Mouse (Mus musculus): ENCODE measurements around the gene Fxyd7. TPM values are rescaled to one million over a fixed set of nuclear protein-coding genes. Genes with fewer than 3 reads are reported as not detected.
A peak's percentile ranks its signal among the peaks of the same experiment; 100 is the strongest.

Fxyd7 gene
- polyA plus RNA-seq, 1 experiment from 2014 or later: 8.7 TPM

DNA sequence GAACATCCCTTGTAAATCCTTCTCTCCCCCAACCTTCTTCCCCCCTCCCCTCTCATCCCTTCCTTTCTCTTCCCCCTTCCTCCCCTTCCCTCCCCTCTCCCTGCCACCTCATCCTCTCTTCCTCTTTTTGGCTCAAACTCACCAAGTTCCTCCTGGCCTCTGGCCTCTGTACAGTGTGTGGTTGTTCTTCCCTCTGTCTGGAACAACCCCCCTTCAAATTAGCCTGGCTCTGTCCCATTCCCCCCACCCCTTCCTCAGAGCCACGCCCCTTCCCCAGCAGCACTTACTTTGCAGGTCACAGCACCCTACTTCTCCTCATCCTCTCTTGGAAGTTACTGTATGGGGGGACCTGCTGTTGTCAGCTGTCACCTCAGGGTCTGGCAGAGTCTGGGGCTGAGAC lies 43.1 kb downstream of the Fxyd7 start:
- Histone ChIP-seq H3K27me3 (ENCODE audit: control insufficient read depth, insufficient read depth, low read length) (no peaks in the 10 kb centered on the region), H3K9ac (replicated peaks; ENCODE audit: low read length) (no peak overlapping the region), H3K4me1 (ENCODE audit: control insufficient read depth, insufficient read depth, low read length) (no peaks in the 10 kb centered on the region), H3K4me2 (ENCODE audit: low read depth, low read length) (no peak overlapping the region), H3K4me3 (ENCODE audit: low read depth, low read length) (no peak overlapping the region), H3K9me3 (replicated peaks; ENCODE audit: control insufficient read depth, low read length) (no peaks in the 10 kb centered on the region), H3K36me3 (replicated peaks; ENCODE audit: control insufficient read depth, insufficient read depth, low read depth, low read length) (no peaks in the 10 kb centered on the region), H3K27ac (replicated peaks; ENCODE audit: low read depth, low read length) (no peak overlapping the region)
- ATAC-seq (replicated peaks; ENCODE audit: insufficient number of reproducible peaks, low FRiP score, low TSS enrichment, low read depth) (no peak), DNase-seq (ENCODE audit: low spot score) (no peak)
- WGBS: 56% methylated on average over 1 of the region's 1 CpGs

GRCm38 (mm10) chr7:31007775-31008174 lies 43.5 kb downstream of the Fxyd7 start:
- 93% methylated on average over 1 of the region's 1 CpGs for WGBS
- H3K4me3 ChIP-seq (ENCODE audit: low read depth, low read length): no peak overlapping the region

DNA sequence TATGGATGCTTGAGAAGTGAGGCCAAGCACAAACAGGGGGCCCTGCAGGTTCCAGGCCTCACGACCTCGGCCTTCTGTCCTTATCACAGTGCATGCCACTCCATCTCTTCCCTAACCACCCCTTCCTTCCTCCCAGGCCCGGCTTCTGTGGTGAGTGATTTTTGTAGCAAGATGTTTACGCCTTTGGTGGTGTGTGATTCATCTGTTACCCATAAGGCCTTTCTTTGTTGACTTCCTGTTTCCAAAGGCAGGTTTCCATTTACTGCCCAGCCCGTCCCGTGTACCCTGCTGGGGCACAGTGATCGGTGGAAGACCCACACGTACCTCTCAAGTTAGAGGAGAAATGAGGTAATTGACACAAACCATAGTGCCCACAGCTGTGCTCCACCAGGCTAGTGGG lies 48.6 kb downstream of the Fxyd7 start:
- Histone ChIP-seq H3K9ac (replicated peaks; ENCODE audit: low read length) (no peak overlapping the region), H3K9me3 (replicated peaks; ENCODE audit: control insufficient read depth, low read length) (no peaks in the 10 kb centered on the region), H3K4me3 (ENCODE audit: low read depth, low read length) (no peak overlapping the region), H3K27ac (replicated peaks; ENCODE audit: low read depth, low read length) (no peak overlapping the region), H3K4me2 (ENCODE audit: low read depth, low read length) (no peak overlapping the region), H3K27me3 (ENCODE audit: control insufficient read depth, insufficient read depth, low read length) (no peaks in the 10 kb centered on the region), H3K4me1 (ENCODE audit: control insufficient read depth, insufficient read depth, low read length) (no peaks in the 10 kb centered on the region; the same call in 1 of the 2 replicates), H3K36me3 (replicated peaks; ENCODE audit: control insufficient read depth, insufficient read depth, low read depth, low read length) (no peaks in the 10 kb centered on the region)
- DNase-seq (ENCODE audit: low spot score) (no peak), ATAC-seq (replicated peaks; ENCODE audit: insufficient number of reproducible peaks, low FRiP score, low TSS enrichment, low read depth) (no peak)
- WGBS: 71% methylated on average over 8 of the region's 8 CpGs

More at GRCm38 (mm10) chr7:31007775-31008174, 43.5 kb downstream of the Fxyd7 start:
- no peak overlapping the region for H3K27ac ChIP-seq (replicated peaks; ENCODE audit: low read depth, low read length)
- H3K27me3 ChIP-seq (ENCODE audit: control insufficient read depth, insufficient read depth, low read length): no peaks in the 10 kb centered on the region
- no peak overlapping the region for H3K9ac ChIP-seq (replicated peaks; ENCODE audit: low read length)
- H3K4me1 ChIP-seq (ENCODE audit: control insufficient read depth, insufficient read depth, low read length): no peaks in the 10 kb centered on the region
- no peaks in the 10 kb centered on the region for H3K9me3 ChIP-seq (replicated peaks; ENCODE audit: control insufficient read depth, low read length)
- no peak overlapping the region for H3K4me2 ChIP-seq (ENCODE audit: low read depth, low read length)
- ATAC-seq (replicated peaks; ENCODE audit: insufficient number of reproducible peaks, low FRiP score, low TSS enrichment, low read depth): no peak
- H3K36me3 ChIP-seq (replicated peaks; ENCODE audit: control insufficient read depth, insufficient read depth, low read depth, low read length): no peaks in the 10 kb centered on the region
- DNase-seq (ENCODE audit: low spot score): no peak

GRCm38 (mm10) chr7:31000505-31001020 lies 50.7 kb downstream of the Fxyd7 start:
- no peak overlapping the region for H3K9ac ChIP-seq (replicated peaks; ENCODE audit: low read length)
- H3K36me3 ChIP-seq (replicated peaks; ENCODE audit: control insufficient read depth, insufficient read depth, low read depth, low read length): no peaks in the 10 kb centered on the region
- no peak overlapping the region for H3K4me2 ChIP-seq (ENCODE audit: low read depth, low read length)
- no peaks in the 10 kb centered on the region for H3K27me3 ChIP-seq (ENCODE audit: control insufficient read depth, insufficient read depth, low read length)
- no peaks in the 10 kb centered on the region; the same call in 1 of the 2 replicates for H3K9me3 ChIP-seq (replicated peaks; ENCODE audit: control insufficient read depth, low read length)
- DNase-seq (ENCODE audit: low spot score): peak; percentile 41
- no peak overlapping the region for H3K27ac ChIP-seq (replicated peaks; ENCODE audit: low read depth, low read length)
- H3K4me3 ChIP-seq (ENCODE audit: low read depth, low read length): no peak overlapping the region
- no peaks in the 10 kb centered on the region; the same call in 1 of the 2 replicates for H3K4me1 ChIP-seq (ENCODE audit: control insufficient read depth, insufficient read depth, low read length)
- WGBS: 41% methylated on average over 7 of the region's 7 CpGs
- ATAC-seq (replicated peaks; ENCODE audit: insufficient number of reproducible peaks, low FRiP score, low TSS enrichment, low read depth): no peak

- H3K36me3 ChIP-seq (replicated peaks; ENCODE audit: control insufficient read depth, insufficient read depth, low read depth, low read length): no peaks in the 10 kb centered on the region
- WGBS: 91% methylated on average over 2 of the region's 2 CpGs
- DNase-seq (ENCODE audit: low spot score): no peak
- no peaks in the 10 kb centered on the region for H3K4me1 ChIP-seq (ENCODE audit: control insufficient read depth, insufficient read depth, low read length)
- no peak overlapping the region for H3K4me3 ChIP-seq (ENCODE audit: low read depth, low read length)
- no peak for ATAC-seq (replicated peaks; ENCODE audit: insufficient number of reproducible peaks, low FRiP score, low TSS enrichment, low read depth)
- H3K4me2 ChIP-seq (ENCODE audit: low read depth, low read length): no peak overlapping the region
- H3K9ac ChIP-seq (replicated peaks; ENCODE audit: low read length): no peak overlapping the region
- no peaks in the 10 kb centered on the region; the same call in 1 of the 2 replicates for H3K9me3 ChIP-seq (replicated peaks; ENCODE audit: control insufficient read depth, low read length)
- H3K27ac ChIP-seq (replicated peaks; ENCODE audit: low read depth, low read length): no peak overlapping the region
- no peaks in the 10 kb centered on the region for H3K27me3 ChIP-seq (ENCODE audit: control insufficient read depth, insufficient read depth, low read length)
Observed at GRCm38 (mm10) chr7:30996491-30996890, 54.8 kb downstream of the Fxyd7 start.

- ATAC-seq (replicated peaks; ENCODE audit: insufficient number of reproducible peaks, low FRiP score, low TSS enrichment, low read depth) (no peak), DNase-seq (ENCODE audit: low spot score) (no peak)
- no peaks in the 10 kb centered on the region for H3K27me3 ChIP-seq (ENCODE audit: control insufficient read depth, insufficient read depth, low read length)
- 87% methylated on average over 5 of the region's 5 CpGs for WGBS
- H3K27ac ChIP-seq (replicated peaks; ENCODE audit: low read depth, low read length): no peak overlapping the region
- H3K4me2 ChIP-seq (ENCODE audit: low read depth, low read length): no peak overlapping the region
- no peaks in the 10 kb centered on the region for H3K4me1 ChIP-seq (ENCODE audit: control insufficient read depth, insufficient read depth, low read length)
- no peak overlapping the region for H3K4me3 ChIP-seq (ENCODE audit: low read depth, low read length)
- H3K9me3 ChIP-seq (replicated peaks; ENCODE audit: control insufficient read depth, low read length): no peaks in the 10 kb centered on the region; the same call in 1 of the 2 replicates
- H3K36me3 ChIP-seq (replicated peaks; ENCODE audit: control insufficient read depth, insufficient read depth, low read depth, low read length): no peaks in the 10 kb centered on the region
- no peak overlapping the region for H3K9ac ChIP-seq (replicated peaks; ENCODE audit: low read length)
Observed at GRCm38 (mm10) chr7:30993986-30994385, 57.3 kb downstream of the Fxyd7 start.

Small RNAs within 50 kb of the gene (microRNA-seq; reads per million reads assigned to microRNA genes)
- gene Mir7050 (ENCODE audit: borderline number of aligned reads): not detected

Other genes starting within 250 kb of the Fxyd7 start
- not detected in 2 replicates for gene Ffar2, start 227.7 kb downstream of the Fxyd7 start, polyA plus RNA-seq (2014; fragmentation: Nextera tagmentation; extraction: Ambion mirVana)
- not detected in 2 replicates for gene Ffar3, start 195.3 kb downstream of the Fxyd7 start, polyA plus RNA-seq (2014; fragmentation: Nextera tagmentation; extraction: Ambion mirVana)
- not detected in 2 replicates for gene Ffar1, start 189.9 kb downstream of the Fxyd7 start, polyA plus RNA-seq (2014; fragmentation: Nextera tagmentation; extraction: Ambion mirVana)
- not detected in 2 replicates for gene Cd22, start 171.1 kb downstream of the Fxyd7 start, polyA plus RNA-seq (2014; fragmentation: Nextera tagmentation; extraction: Ambion mirVana)
- 0.17 and 0.42 TPM in 2 replicates for gene Mag, start 136.6 kb downstream of the Fxyd7 start, polyA plus RNA-seq (2014; fragmentation: Nextera tagmentation; extraction: Ambion mirVana)
- not detected in 2 replicates for gene Hamp2, start 126.8 kb downstream of the Fxyd7 start, polyA plus RNA-seq (2014; fragmentation: Nextera tagmentation; extraction: Ambion mirVana)
- gene Hamp, start 107.4 kb downstream of the Fxyd7 start, polyA plus RNA-seq (2014; fragmentation: Nextera tagmentation; extraction: Ambion mirVana): not detected in 2 replicates
- 21.9 and 25.9 TPM in 2 replicates for gene Usf2, start 94.7 kb downstream of the Fxyd7 start, polyA plus RNA-seq (2014; fragmentation: Nextera tagmentation; extraction: Ambion mirVana)
- 18.9 and 20.5 TPM in 2 replicates for gene Lsr, start 78.0 kb downstream of the Fxyd7 start, polyA plus RNA-seq (2014; fragmentation: Nextera tagmentation; extraction: Ambion mirVana)
- gene Fam187b, start 77.7 kb downstream of the Fxyd7 start, polyA plus RNA-seq (2014; fragmentation: Nextera tagmentation; extraction: Ambion mirVana): 1.6 and 1.8 TPM in 2 replicates
- 10.3 and 12.5 TPM in 2 replicates for gene Fxyd5, start 9.0 kb downstream of the Fxyd7 start, polyA plus RNA-seq (2014; fragmentation: Nextera tagmentation; extraction: Ambion mirVana)
- 11.8 and 12.0 TPM in 2 replicates for gene Fxyd1, start 5.7 kb upstream of the Fxyd7 start, polyA plus RNA-seq (2014; fragmentation: Nextera tagmentation; extraction: Ambion mirVana)
- gene Lgi4, start 7.9 kb upstream of the Fxyd7 start, polyA plus RNA-seq (2014; fragmentation: Nextera tagmentation; extraction: Ambion mirVana): 1.2 and 1.5 TPM in 2 replicates
- 11.8 TPM in 2 replicates for gene Fxyd3, start 25.2 kb upstream of the Fxyd7 start, polyA plus RNA-seq (2014; fragmentation: Nextera tagmentation; extraction: Ambion mirVana)
- 2.2 and 3.6 TPM in 2 replicates for gene Hpn, start 63.8 kb upstream of the Fxyd7 start, polyA plus RNA-seq (2014; fragmentation: Nextera tagmentation; extraction: Ambion mirVana)
- 0.81 and 0.96 TPM in 2 replicates for gene Scn1b, start 75.5 kb upstream of the Fxyd7 start, polyA plus RNA-seq (2014; fragmentation: Nextera tagmentation; extraction: Ambion mirVana)
- gene Gramd1a, start 104.4 kb upstream of the Fxyd7 start, polyA plus RNA-seq (2014; fragmentation: Nextera tagmentation; extraction: Ambion mirVana): 76.7 and 76.8 TPM in 2 replicates
- gene Scgb2b2, start 239.0 kb upstream of the Fxyd7 start, polyA plus RNA-seq (2014; fragmentation: Nextera tagmentation; extraction: Ambion mirVana): not detected in 2 replicates
- gene Scgb1b2, start 240.4 kb upstream of the Fxyd7 start, polyA plus RNA-seq (2014; fragmentation: Nextera tagmentation; extraction: Ambion mirVana): not detected in 2 replicates